Mouse (Mus musculus): Measurements from ENCODE around the gene Gm10961.

DNA sequence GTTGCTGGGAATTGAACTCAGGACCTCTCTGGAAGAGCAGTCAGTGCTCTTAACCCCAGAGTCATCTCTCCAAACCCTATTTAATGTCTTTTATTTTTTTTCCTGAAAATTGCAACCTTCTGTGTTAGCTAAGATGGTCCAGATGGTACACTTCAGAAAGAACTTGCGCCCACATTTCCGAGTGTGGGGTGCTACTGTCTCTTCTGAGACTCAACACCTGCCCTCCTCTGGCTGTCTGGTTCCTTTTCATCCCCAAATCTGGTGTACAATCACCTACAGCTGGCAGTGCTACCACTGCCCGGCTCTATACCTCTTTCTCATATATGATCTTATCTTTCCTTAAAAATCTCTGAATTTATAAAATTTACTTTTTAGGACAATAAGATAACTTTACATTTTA is 21.8 kb downstream of the Gm10961 start:
- no peak for TF ChIP-seq ZC3H11A (IDR thresholded peaks at IDR 0.05; ENCODE audit: borderline replicate concordance, low read depth, low read length)
- no peak for TF ChIP-seq CHD2 (IDR thresholded peaks at IDR 0.05; ENCODE audit: low read depth, low read length)
- no peak for TF ChIP-seq ZNF384 (IDR thresholded peaks at IDR 0.05; ENCODE audit: low read depth, low read length)

Data from ES-E14 (cell line).